Mouse (Mus musculus) ovary, adult 18-20 months (tissue): ENCODE results near the gene Bcar3.

Experiments
- DNase-seq: peaks from one replicate; pipeline ENCODE4 v3.0.0; 2022; ENCODE audit warnings: low spot score, mixed read lengths

The Bcar3 gene

GRCm38 (mm10) chr3:122566549-122566948 is 272.6 kb downstream of the Bcar3 start:
- no peak for DNase-seq

DNA sequence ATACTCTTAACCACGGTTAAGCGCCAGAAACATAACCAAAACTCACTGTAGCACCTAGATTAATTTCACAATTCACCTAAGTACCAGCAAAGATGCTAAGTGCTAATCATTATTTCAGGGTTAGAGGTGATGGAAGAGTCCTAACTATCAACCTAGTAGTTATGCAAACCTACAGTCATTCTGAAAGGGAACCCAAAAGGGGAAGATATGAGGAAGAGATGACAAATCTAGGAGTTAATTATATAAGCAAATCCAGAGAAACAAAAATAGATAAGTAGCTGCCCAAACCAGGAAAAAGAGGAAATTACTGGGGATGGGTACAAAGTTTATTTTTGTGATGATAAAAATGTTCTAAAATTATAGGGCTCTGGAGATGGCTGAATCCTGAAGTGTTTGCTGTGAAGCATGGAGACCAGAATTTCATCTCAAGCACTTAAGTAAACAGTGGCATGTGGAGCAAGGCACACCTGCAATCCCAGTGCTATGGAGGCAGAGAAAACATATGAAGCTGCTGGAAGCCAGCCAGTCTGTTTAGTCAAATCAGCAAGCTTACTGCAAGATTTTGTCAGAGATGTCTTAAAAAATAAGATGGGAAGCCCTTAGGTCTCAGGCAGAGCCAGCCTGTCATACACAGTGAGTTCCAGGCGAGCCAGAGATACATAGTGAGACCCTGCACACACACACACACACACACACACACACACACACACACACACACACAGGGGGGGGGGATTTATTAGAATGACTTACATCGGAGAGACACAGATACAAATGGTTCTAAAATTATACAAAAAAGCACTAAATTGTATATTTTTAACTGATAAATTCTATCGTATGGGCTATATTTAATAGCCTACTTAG is 279.7 kb downstream of the Bcar3 start:
- no peak for DNase-seq

- no peak for DNase-seq
Observed at GRCm38 (mm10) chr3:122574921-122575320, 281.0 kb downstream of the Bcar3 start.

DNA sequence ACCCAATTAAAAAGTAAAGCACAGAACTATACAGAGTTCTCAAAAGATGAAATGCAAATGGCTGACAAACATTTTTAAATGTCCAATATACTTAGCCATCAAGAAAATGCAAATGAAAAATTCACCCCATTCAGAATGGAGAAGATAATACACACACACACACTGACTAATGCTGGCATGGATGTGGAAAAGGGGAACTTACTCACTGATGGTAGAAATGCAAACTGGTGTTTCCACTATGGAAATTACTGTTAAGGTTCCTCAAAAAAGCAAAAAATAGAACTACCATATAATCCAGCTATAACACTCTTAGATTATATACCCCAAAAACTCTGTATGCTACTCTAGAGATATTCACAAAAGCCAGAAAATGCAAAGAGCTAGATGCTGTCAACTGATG is 283.4 kb downstream of the Bcar3 start:
- DNase-seq: no peak
